ENCODE assay signal across 13 mouse cellular contexts in genomic region chr2:38504311-38504710, GRCm38 (mm10). TPM values are rescaled to one million over a fixed set of nuclear protein-coding genes. Genes with fewer than 3 reads are reported as not detected.
DNase-seq lines count a peak whose midpoint lies in the region; ATAC-seq lines count a peak whose summit lies in the region.
"Had no signal": no experiment of that assay in that cellular context is flagged by ENCODE, and none has a peak within 500 bp of the region (broad histone marks: within the 10 kb centered on the region; RNA-seq: fewer than 3 reads in every experiment).

No protein-coding gene starts in this region.

- H3K27me3 ChIP-seq in heart, embryonic 15.5 days = no peaks in the 10 kb centered on the region
- H3K27me3 ChIP-seq: hindbrain, embryonic 15.5 days had no signal

- ATAC-seq in heart, embryonic 15.5 days (replicated peaks; ENCODE audit: insufficient number of reproducible peaks, insufficient read depth, low FRiP score, low read depth) = 0 out of 2 replicates have a peak, but pooled peaks have one; percentile 49

- H3K9me3 ChIP-seq in heart, embryonic 15.5 days (replicated peaks) = no peaks in the 10 kb centered on the region
- H3K9me3 ChIP-seq: hindbrain, embryonic 15.5 days had no signal

- DNase-seq in heart, postnatal 36 days = no peak
- DNase-seq in left cerebral cortex, postnatal 4 days = peak; percentile 54
- no peak for DNase-seq in left cerebral cortex, adult 11 months (ENCODE audit: low spot score)
- DNase-seq in 3134 (ENCODE audit: extremely low read depth, insufficient read length, low spot score) (peak; percentile 34), NIH3T3 (ENCODE audit: low read depth) (peak; percentile 75)
- no peak for DNase-seq in ovary, postnatal 10 days (ENCODE audit: low spot score)
- no peak for DNase-seq in spleen, postnatal 10 days (ENCODE audit: low spot score in 2 of 2)
- DNase-seq: cerebellum, adult 2 months; embryo, embryonic 11 days; heart, adult 11 months; spleen, adult 18-20 months had no signal

- H3K4me3 ChIP-seq in heart, embryonic 15.5 days = no peak overlapping the region
- H3K4me3 ChIP-seq: hindbrain, embryonic 15.5 days had no signal

- H3K4me1 ChIP-seq in heart, embryonic 15.5 days (replicated peaks) = peaks cover 7% of the 10 kb centered on the region
- H3K4me1 ChIP-seq: hindbrain, embryonic 15.5 days had no signal

- no peak overlapping the region for H3K27ac ChIP-seq in heart, embryonic 15.5 days
- H3K27ac ChIP-seq: hindbrain, embryonic 15.5 days had no signal

- WGBS in heart, embryonic 15.5 days = 23% methylated on average over 6 of the region's 6 CpGs

- H3K9ac ChIP-seq in heart, embryonic 15.5 days = no peak overlapping the region
- H3K9ac ChIP-seq: hindbrain, embryonic 15.5 days had no signal

- H3K36me3 ChIP-seq in heart, embryonic 15.5 days = no peaks in the 10 kb centered on the region
- H3K36me3 ChIP-seq: hindbrain, embryonic 15.5 days had no signal

- no peak overlapping the region for H3K4me2 ChIP-seq in heart, embryonic 15.5 days
- H3K4me2 ChIP-seq: hindbrain, embryonic 15.5 days had no signal

- intact Hi-C loops in heart, postnatal 36 days (cut with DNase I) = no loop called here
- intact Hi-C loops in left cerebral cortex, postnatal 4 days (cut with DNase I) = no loop called here

RNA-seq across cellular contexts. Expression of gene Nek6, which starts 7.1 kb away (rescaled TPM):
- polyA plus RNA-seq in heart, embryonic 15.5 days (2015; fragmentation: Nextera tagmentation; extraction: Ambion mirVana) = 60.8 and 71.4 TPM in 2 replicates
- 1 to 10 TPM; 4.0 to 4.7 TPM for total RNA-seq in heart, postnatal 36 days (2021)
- 10 to 100 TPM; 29.0 to 33.7 TPM for total RNA-seq in left cerebral cortex, postnatal 4 days (2021)

Comparison
In these comparisons a context has a peak if more than half of its experiments do, and no peak if none do; other contexts are left out.
1. DNase-seq: peak in left cerebral cortex, postnatal 4 days (single experiment), 3134 (single experiment) and NIH3T3 (single experiment); none in heart, postnatal 36 days (0 of 2), left cerebral cortex, adult 11 months (single experiment), ovary, postnatal 10 days (single experiment) and spleen, postnatal 10 days (0 of 2).
2. RNA of gene Nek6, which starts 7.1 kb away (total RNA-seq): 29.0 to 33.7 TPM in left cerebral cortex, postnatal 4 days; 4.0 to 4.7 TPM in heart, postnatal 36 days; every median in the first group is over 4 times any median in the second.